Mouse (Mus musculus): ENCODE measurements around the gene Lyl1.
A peak's percentile ranks its signal among the peaks of the same experiment; 100 is the strongest.

DNA sequence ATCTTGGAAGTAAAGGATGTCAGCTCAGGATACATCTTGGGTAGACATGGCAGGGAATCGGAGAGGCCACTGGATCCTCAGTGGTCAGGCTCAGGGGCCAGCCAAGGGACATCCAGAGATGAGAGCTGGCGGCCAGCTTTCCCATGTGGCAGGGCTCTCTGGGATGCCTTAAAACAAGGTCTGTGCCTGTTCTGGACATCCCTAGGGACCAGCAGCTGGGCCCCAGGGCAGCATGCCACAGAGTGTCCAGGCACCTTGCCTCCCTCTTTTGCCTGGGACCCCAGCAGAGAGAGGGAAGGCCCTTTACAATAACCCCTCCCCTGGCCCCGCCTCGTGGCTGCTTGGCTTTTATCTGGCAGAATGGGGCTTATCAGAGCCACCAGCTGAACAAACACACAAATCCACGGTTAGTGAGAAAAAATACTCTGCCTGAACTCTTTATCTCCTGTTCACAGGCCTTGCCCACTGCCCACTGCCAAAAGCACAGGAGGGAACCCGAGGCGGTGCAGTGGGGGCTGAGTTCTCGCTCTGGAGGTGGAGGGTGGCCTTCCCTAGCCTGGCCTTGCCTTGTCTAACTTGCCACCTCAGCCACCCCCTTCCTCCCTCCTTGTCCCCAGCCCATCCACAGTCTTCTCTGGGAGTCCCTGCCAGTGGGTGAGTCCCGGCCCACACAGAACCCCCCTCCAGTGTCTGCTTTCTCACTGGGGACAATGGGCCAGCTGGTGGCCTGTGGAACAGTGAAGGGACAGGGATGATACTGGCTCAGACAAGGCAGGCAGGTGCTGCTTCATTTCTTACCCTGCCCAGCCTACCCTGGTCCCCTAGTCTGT is 29.5 kb downstream of the Lyl1 start:
- TF ChIP-seq EP300 (IDR thresholded peaks at IDR 0.05; ENCODE audit: low read depth) (0 out of 2 replicates have a peak, but pooled peaks have one; percentile 63), CTCF (IDR thresholded peaks at IDR 0.05; ENCODE audit: low read depth) (no peak)
